Mouse (Mus musculus) small intestine, adult 2 months (tissue): ENCODE measurements around the gene Map3k19.

ENCODE experiments used
- CTCF ChIP-seq: fragments of 200-500 bp; IDR thresholded peaks from 2 replicates; pipeline ENCODE4 v1.5.1; 2012; ENCODE audit warnings: low read depth, mild to moderate bottlenecking, control low read depth, inconsistent platforms, low read length, moderate library complexity, mixed read lengths; ENCODE audit not compliant: insufficient replicate concordance, insufficient read length; ENCODE audit errors: extremely low read depth
- POLR2A ChIP-seq: fragments of 200-500 bp; IDR thresholded peaks from 2 replicates; pipeline ENCODE4 v1.6.1; 2012; ENCODE audit warnings: low read depth, mild to moderate bottlenecking, control low read depth, inconsistent platforms, low read length, moderate library complexity

- no peak for TF ChIP-seq CTCF
- TF ChIP-seq POLR2A: no peak
These were observed 79.6 kb downstream of the Map3k19 start for GRCm38 (mm10) chr1:127775206-127775720.
